ENCODE assay signal across 23 mouse cellular contexts in genomic region chr4:34221915-34222314, GRCm38 (mm10).
DNase-seq lines count a peak whose midpoint lies in the region; ATAC-seq and TF ChIP-seq lines count a peak whose summit lies in the region.
"Had no signal": no experiment of that assay in that cellular context is flagged by ENCODE, and none has a peak within 500 bp of the region (broad histone marks: within the 10 kb centered on the region; RNA-seq: fewer than 3 reads in every experiment).

No protein-coding gene starts in this region.

- 0 out of 2 replicates have a peak, but pooled peaks cover 4% of the 10 kb centered on the region for H3K4me1 ChIP-seq in heart, embryonic 12.5 days (replicated peaks)
- H3K4me1 ChIP-seq in forebrain, embryonic 15.5 days, result peaks cover 9% of the 10 kb centered on the region

- 73% methylated on average over 1 of the region's 1 CpGs for WGBS in heart, embryonic 12.5 days
- 98% methylated on average over 1 of the region's 1 CpGs for WGBS in forebrain, embryonic 15.5 days

- H3ac ChIP-seq in myocyte (ENCODE audit: control insufficient read depth, insufficient read length), result no peak overlapping the region

- H3K9me3 ChIP-seq in heart, embryonic 12.5 days (replicated peaks), result no peaks in the 10 kb centered on the region
- no peaks in the 10 kb centered on the region for H3K9me3 ChIP-seq in forebrain, embryonic 15.5 days
- H3K9me3 ChIP-seq: embryonic facial prominence, embryonic 13.5 days; embryonic facial prominence, embryonic 15.5 days; forebrain, embryonic 13.5 days; G1E had no signal

- H3K9ac ChIP-seq in heart, embryonic 12.5 days, result no peak overlapping the region
- no peak overlapping the region for H3K9ac ChIP-seq in forebrain, embryonic 15.5 days (replicated peaks)
- H3K9ac ChIP-seq: embryonic facial prominence, embryonic 13.5 days; embryonic facial prominence, embryonic 15.5 days; forebrain, embryonic 13.5 days had no signal

- H3K79me2 ChIP-seq in myocyte (ENCODE audit: control insufficient read depth, insufficient read depth), result no peaks in the 10 kb centered on the region

- no peak overlapping the region for H3K4me3 ChIP-seq in heart, embryonic 12.5 days
- no peak overlapping the region for H3K4me3 ChIP-seq in myocyte
- no peak overlapping the region for H3K4me3 ChIP-seq in forebrain, embryonic 15.5 days
- H3K4me3 ChIP-seq: embryonic facial prominence, embryonic 13.5 days; embryonic facial prominence, embryonic 15.5 days; forebrain, embryonic 13.5 days had no signal

- no peak for TF ChIP-seq POLR2A in myocyte (IDR thresholded peaks at IDR 0.05; ENCODE audit: insufficient read length, low read depth)

- H3K27me3 ChIP-seq in heart, embryonic 12.5 days (replicated peaks), result no peaks in the 10 kb centered on the region
- H3K27me3 ChIP-seq in myocyte (ENCODE audit: control insufficient read depth, insufficient read depth, insufficient read length), result no peaks in the 10 kb centered on the region
- H3K27me3 ChIP-seq in forebrain, embryonic 15.5 days, result no peaks in the 10 kb centered on the region
- H3K27me3 ChIP-seq: CH12.LX; embryonic facial prominence, embryonic 13.5 days; embryonic facial prominence, embryonic 15.5 days; forebrain, embryonic 13.5 days had no signal

- no peak overlapping the region for H3K4me2 ChIP-seq in heart, embryonic 12.5 days
- peak overlapping the region; percentile 59 for H3K4me2 ChIP-seq in myocyte (ENCODE audit: low read depth)
- H3K4me2 ChIP-seq in forebrain, embryonic 15.5 days (replicated peaks), result no peak overlapping the region
- H3K4me2 ChIP-seq: embryonic facial prominence, embryonic 13.5 days; embryonic facial prominence, embryonic 15.5 days; forebrain, embryonic 13.5 days had no signal

- no peak for ATAC-seq in heart, embryonic 12.5 days (ENCODE audit: insufficient number of reproducible peaks, low FRiP score)
- ATAC-seq in forebrain, embryonic 15.5 days (replicated peaks), result no peak
- ATAC-seq: CD4-positive, CD25-positive, alpha-beta regulatory T cell, adult 4 months; forebrain, embryonic 13.5 days; forebrain, embryonic 16.5 days had no signal

- peak; percentile 79 for DNase-seq in heart, adult 11 months
- peak; percentile 20 for DNase-seq in NIH3T3 (ENCODE audit: low read depth)
- DNase-seq in kidney, adult 8-10 months, result no peak
- DNase-seq: adrenal gland, adult 2 months; adrenal gland, postnatal 10 days; adrenal gland, postnatal 25 days; cerebellum, adult 11 months; cerebellum, adult 18-20 months; cerebellum, adult 8-10 months; cerebellum, adult 9-11 months; cerebellum, postnatal 14 days; cerebellum, postnatal 36 days; embryo, embryonic 11 days had no signal

- no peaks in the 10 kb centered on the region for H3K36me3 ChIP-seq in heart, embryonic 12.5 days
- no peaks in the 10 kb centered on the region for H3K36me3 ChIP-seq in myocyte (ENCODE audit: control insufficient read depth, insufficient read depth)
- H3K36me3 ChIP-seq in forebrain, embryonic 15.5 days, result no peaks in the 10 kb centered on the region
- H3K36me3 ChIP-seq: embryonic facial prominence, embryonic 13.5 days; embryonic facial prominence, embryonic 15.5 days; G1E had no signal

- no peak overlapping the region for H3K27ac ChIP-seq in heart, embryonic 12.5 days (ENCODE audit: poor library complexity, severe bottlenecking)
- H3K27ac ChIP-seq in forebrain, embryonic 15.5 days (replicated peaks), result no peak overlapping the region
- H3K27ac ChIP-seq: embryonic facial prominence, embryonic 13.5 days; embryonic facial prominence, embryonic 15.5 days; forebrain, embryonic 13.5 days had no signal

TF ChIP-seq in myocyte, 11 proteins besides CTCF, POLR2A, EP300 and RAD21:
- TF ChIP-seq REST (IDR thresholded peaks at IDR 0.05; ENCODE audit: insufficient read depth, insufficient read length) (no peak), CEBPB (IDR thresholded peaks at IDR 0.05; ENCODE audit: insufficient read depth, poor library complexity, severe bottlenecking) (0 out of 2 replicates have a peak, but pooled peaks have one; percentile 4), TCF12 (IDR thresholded peaks at IDR 0.05; ENCODE audit: insufficient read depth, poor library complexity, severe bottlenecking) (peak; percentile 71), USF1 (IDR thresholded peaks at IDR 0.05; ENCODE audit: low read depth) (no peak), SRF (IDR thresholded peaks at IDR 0.05; ENCODE audit: control insufficient read depth, insufficient read length, low read depth) (no peak), TCF3 (IDR thresholded peaks at IDR 0.05; ENCODE audit: insufficient read length, low read depth) (no peak), MYOD1 (IDR thresholded peaks at IDR 0.05; ENCODE audit: control insufficient read depth in 1 of 3, insufficient read length in 2 of 3, low read depth in 2 of 3) (peak in 2 of 3 experiments; percentile 82 to 86), MAX (IDR thresholded peaks at IDR 0.05; ENCODE audit: low read depth) (no peak), E2F4 (IDR thresholded peaks at IDR 0.05; ENCODE audit: insufficient read depth) (no peak), POLR2AphosphoS2 (IDR thresholded peaks at IDR 0.05; ENCODE audit: insufficient read length, low read depth) (no peak), MYOG (IDR thresholded peaks at IDR 0.05; ENCODE audit: control insufficient read depth in 1 of 3, insufficient read depth in 1 of 3, insufficient read length in 2 of 3, low read depth in 2 of 3) (peak in 2 of 3 experiments; percentile 60 to 65)

Comparison
In these comparisons a context has a peak if more than half of its experiments do, and no peak if none do; other contexts are left out.
1. DNase-seq: peak in heart, adult 11 months (single experiment) and NIH3T3 (single experiment); none in kidney, adult 8-10 months (0 of 2).